Mouse (Mus musculus) ovary, adult 10 weeks (tissue): ENCODE data around the gene Sppl2a. TPM values are rescaled to one million over a fixed set of nuclear protein-coding genes. Genes with fewer than 3 reads are reported as not detected.

Source experiments
- polyA plus RNA-seq: library from polyadenylated mRNA; stranded (reverse); fragments of 350-450 nt; fragmentation: Illumina TruSeq; extraction: RNeasy Lipid Tissue Mini Kit (QIAGEN cat#74804); gene quantifications from one replicate; pipeline ENCODE4 v1.2.3, GENCODE M21; 2014

Gene Sppl2a
- 169 TPM for polyA plus RNA-seq

GRCm38 (mm10) chr2:126932897-126933641, at the start of gene Sppl2a:
Gene Sppl2a, minus strand, starts transcription at chr2:126933235.

GRCm38 (mm10) chr2:126875871-126876796, 56.9 kb downstream of the Sppl2a start, which contains the start of gene Trpm7:
Gene Trpm7, minus strand, starts transcription at chr2:126876230.

Other genes with a start within 250 kb of the Sppl2a start
- 119 TPM for gene Usp8, start 225.9 kb downstream of the Sppl2a start, polyA plus RNA-seq
- gene Usp50, start 149.8 kb downstream of the Sppl2a start, polyA plus RNA-seq = 1.2 TPM
- gene Trpm7, start 57.0 kb downstream of the Sppl2a start, polyA plus RNA-seq = 193 TPM
- 31.5 TPM for gene Ap4e1, start 75.5 kb upstream of the Sppl2a start, polyA plus RNA-seq
- 19.2 TPM for gene Blvra, start 137.4 kb upstream of the Sppl2a start, polyA plus RNA-seq
- 32.9 TPM for gene Ncaph, start 200.7 kb upstream of the Sppl2a start, polyA plus RNA-seq
- gene Itpripl1, start 210.2 kb upstream of the Sppl2a start, polyA plus RNA-seq = 2.9 TPM